Mouse (Mus musculus): ENCODE data around the gene 1700029H14Rik. TPM values are rescaled to one million over a fixed set of nuclear protein-coding genes. Genes with fewer than 3 reads are reported as not detected.

Gene 1700029H14Rik
- polyA plus RNA-seq (2015; fragmentation: Nextera tagmentation; extraction: Ambion mirVana), result not detected in 2 replicates

GRCm38 (mm10) chr8:13562118-13562517 is at the start of gene 1700029H14Rik:
Gene 1700029H14Rik (minus strand): TSS chr8:13562461.

Other genes with a start within 250 kb of the 1700029H14Rik start
- gene Tfdp1, start 223.7 kb downstream of the 1700029H14Rik start, polyA plus RNA-seq (2015; fragmentation: Nextera tagmentation; extraction: Ambion mirVana), result 79.0 and 102 TPM in 2 replicates
- 0.25 TPM in 1 of 2 replicates, not detected in the other for gene Atp4b, start 165.6 kb downstream of the 1700029H14Rik start, polyA plus RNA-seq (2015; fragmentation: Nextera tagmentation; extraction: Ambion mirVana)
- not detected in 2 replicates for gene Grk1, start 157.4 kb downstream of the 1700029H14Rik start, polyA plus RNA-seq (2015; fragmentation: Nextera tagmentation; extraction: Ambion mirVana)
- 0.97 and 1.2 TPM in 2 replicates for gene Tmem255b, start 127.3 kb downstream of the 1700029H14Rik start, polyA plus RNA-seq (2015; fragmentation: Nextera tagmentation; extraction: Ambion mirVana)
- gene Gas6, start 68.0 kb downstream of the 1700029H14Rik start, polyA plus RNA-seq (2015; fragmentation: Nextera tagmentation; extraction: Ambion mirVana), result 89.9 and 102 TPM in 2 replicates
- 54.2 and 58.0 TPM in 2 replicates for gene Rasa3, start 115.1 kb upstream of the 1700029H14Rik start, polyA plus RNA-seq (2015; fragmentation: Nextera tagmentation; extraction: Ambion mirVana)
- not detected in 2 replicates for gene Cfap97d2, start 143.4 kb upstream of the 1700029H14Rik start, polyA plus RNA-seq (2015; fragmentation: Nextera tagmentation; extraction: Ambion mirVana)
- 90.6 and 99.0 TPM in 2 replicates for gene Cdc16, start 195.2 kb upstream of the 1700029H14Rik start, polyA plus RNA-seq (2015; fragmentation: Nextera tagmentation; extraction: Ambion mirVana)
- 29.1 and 31.5 TPM in 2 replicates for gene Upf3a, start 223.2 kb upstream of the 1700029H14Rik start, polyA plus RNA-seq (2015; fragmentation: Nextera tagmentation; extraction: Ambion mirVana)